10 mouse cellular contexts compared by ENCODE assay signal in the genomic region with DNA sequence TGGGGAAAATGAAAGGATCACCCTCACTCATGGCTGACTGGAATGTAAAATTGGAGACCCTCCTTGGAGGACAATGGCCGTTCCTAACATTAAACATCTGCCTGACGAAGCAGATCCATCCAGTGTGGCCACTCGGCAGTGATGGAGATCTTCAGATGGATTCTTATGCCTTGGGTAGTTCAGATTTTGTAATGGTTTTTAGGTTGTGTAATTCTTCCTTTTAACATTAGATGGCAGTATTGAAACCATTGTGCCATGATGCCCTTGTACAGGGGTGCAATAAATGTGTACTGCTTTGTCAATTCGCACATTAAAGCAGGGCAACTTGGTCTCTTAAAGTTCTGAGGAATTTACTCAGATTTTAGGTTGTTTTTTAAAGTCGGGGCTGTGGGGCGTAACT. TPM values are rescaled to one million over a fixed set of nuclear protein-coding genes. Genes with fewer than 3 reads are reported as not detected.
DNase-seq lines count a peak whose midpoint lies in the region; ATAC-seq and TF ChIP-seq lines count a peak whose summit lies in the region.
"Had no signal": no experiment of that assay in that cellular context is flagged by ENCODE, and none has a peak within 500 bp of the region (broad histone marks: within the 10 kb centered on the region; RNA-seq: fewer than 3 reads in every experiment).

No protein-coding gene starts in this region.

- peak; percentile 11 for DNase-seq in embryo, embryonic 10 days (ENCODE audit: low spot score)
- no peak for DNase-seq in embryo, embryonic 9.5 days (ENCODE audit: extremely low spot score)
- peak; percentile 42 for DNase-seq in lung, postnatal 0 days (ENCODE audit: low spot score)
- no peak for DNase-seq in lung, postnatal 25 days (ENCODE audit: low spot score)
- no peak for DNase-seq in spleen, postnatal 36 days (ENCODE audit: low spot score in 2 of 2)
- DNase-seq in gastrocnemius, postnatal 14 days, result no peak
- DNase-seq: cerebellum, postnatal 25 days had no signal

- H3K27ac ChIP-seq in lung, postnatal 0 days (ENCODE audit: low read length), result no peak overlapping the region
- H3K27ac ChIP-seq in small intestine, adult 2 months (ENCODE audit: insufficient read depth, low read depth, low read length), result no peak overlapping the region
- H3K27ac ChIP-seq: limb, embryonic 13.5 days had no signal

- H3K9ac ChIP-seq in lung, postnatal 0 days (replicated peaks; ENCODE audit: low read depth), result no peak overlapping the region
- H3K9ac ChIP-seq: limb, embryonic 13.5 days had no signal

- H3K27me3 ChIP-seq in lung, postnatal 0 days (replicated peaks; ENCODE audit: insufficient read depth, low read length), result no peaks in the 10 kb centered on the region
- no peaks in the 10 kb centered on the region for H3K27me3 ChIP-seq in small intestine, adult 2 months (ENCODE audit: control insufficient read depth, insufficient read depth, low read length)
- H3K27me3 ChIP-seq: limb, embryonic 13.5 days had no signal

- H3K4me1 ChIP-seq in lung, postnatal 0 days (ENCODE audit: insufficient read depth, low read depth, low read length), result no peaks in the 10 kb centered on the region
- peaks cover 21% of the 10 kb centered on the region for H3K4me1 ChIP-seq in small intestine, adult 2 months (ENCODE audit: control insufficient read depth, insufficient read depth, insufficient read length, low read length)
- H3K4me1 ChIP-seq: limb, embryonic 13.5 days had no signal

- no peaks in the 10 kb centered on the region for H3K9me3 ChIP-seq in lung, postnatal 0 days (ENCODE audit: low read length)
- H3K9me3 ChIP-seq: limb, embryonic 13.5 days had no signal

- TF ChIP-seq POLR2A in small intestine, adult 2 months (IDR thresholded peaks at IDR 0.05; ENCODE audit: low read depth, low read length), result no peak

- no peaks in the 10 kb centered on the region for H3K36me3 ChIP-seq in lung, postnatal 0 days (ENCODE audit: insufficient read depth, low read length)
- H3K36me3 ChIP-seq in small intestine, adult 2 months (ENCODE audit: control insufficient read depth, insufficient read depth, low read length), result peaks cover 21% of the 10 kb centered on the region

- H3K4me2 ChIP-seq in lung, postnatal 0 days (replicated peaks; ENCODE audit: low read depth, low read length), result no peak overlapping the region
- H3K4me2 ChIP-seq: limb, embryonic 13.5 days had no signal

- ATAC-seq in lung, postnatal 0 days, result no peak
- ATAC-seq in granulocyte monocyte progenitor cell, adult 5-6 weeks (replicated peaks; ENCODE audit: poor library complexity, severe bottlenecking), result peak; percentile 48; the same call in 1 of the 2 replicates

- no peak overlapping the region for H3K4me3 ChIP-seq in lung, postnatal 0 days (ENCODE audit: low read depth, low read length)
- H3K4me3 ChIP-seq in small intestine, adult 2 months (ENCODE audit: low read depth, low read length), result no peak overlapping the region
- H3K4me3 ChIP-seq: limb, embryonic 13.5 days had no signal

- 78% methylated on average over 6 of the region's 6 CpGs for WGBS in lung, postnatal 0 days
- WGBS in small intestine, adult 2 months, result 63% methylated on average over 6 of the region's 6 CpGs

- TF ChIP-seq EP300 in lung, postnatal 0 days (IDR thresholded peaks at IDR 0.05), result no peak

- intact Hi-C loops in gastrocnemius, postnatal 14 days (cut with DNase I; ENCODE audit: low total_unique reads), result no loop called here

- TF ChIP-seq CTCF in lung, postnatal 0 days (IDR thresholded peaks at IDR 0.05), result peak; percentile 73
- peak; percentile 29; the same call in 1 of the 2 replicates for TF ChIP-seq CTCF in small intestine, adult 2 months (IDR thresholded peaks at IDR 0.05; ENCODE audit: extremely low read depth, insufficient read length, insufficient replicate concordance, low read depth, low read length)

RNA-seq across cellular contexts. Expression of gene Minpp1, which starts 15.8 kb away (rescaled TPM):
- polyA plus RNA-seq in lung, postnatal 0 days (2015; fragmentation: Nextera tagmentation; extraction: Ambion mirVana), result 37.0 and 39.5 TPM in 2 replicates
- 36.3 and 45.2 TPM in 2 replicates for total RNA-seq in granulocyte monocyte progenitor cell, adult 5-6 weeks (2014; fragmentation: Nextera tagmentation)
- 37.9 and 49.9 TPM in 2 replicates for total RNA-seq in granulocyte monocyte progenitor cell, adult 5-6 weeks (2017)
- 86.5 and 112 TPM in 2 replicates for polyA plus RNA-seq in small intestine, adult 2 months (2012; rRNA removed)
- 10 to 100 TPM; 17.1 to 21.1 TPM for total RNA-seq in gastrocnemius, postnatal 14 days (2021)

RNA-seq across cellular contexts. Expression of gene Rpl9-ps6, which starts 35.0 kb away (rescaled TPM):
- polyA plus RNA-seq in lung, postnatal 0 days (2015; fragmentation: Nextera tagmentation; extraction: Ambion mirVana), result 82.1 and 83.8 TPM in 2 replicates
- total RNA-seq in granulocyte monocyte progenitor cell, adult 5-6 weeks (2014; fragmentation: Nextera tagmentation), result 146 and 204 TPM in 2 replicates
- total RNA-seq in granulocyte monocyte progenitor cell, adult 5-6 weeks (2017), result 105 and 159 TPM in 2 replicates
- 0.65 and 0.83 TPM in 2 replicates for polyA plus RNA-seq in small intestine, adult 2 months (2012; rRNA removed)
- 10 to 100 TPM; 27.7 to 28.4 TPM for total RNA-seq in gastrocnemius, postnatal 14 days (2021)

Comparison
In these comparisons a context has a peak if more than half of its experiments do, and no peak if none do; other contexts are left out.
1. DNase-seq: peak in embryo, embryonic 10 days (single experiment) and lung, postnatal 0 days (single experiment); none in embryo, embryonic 9.5 days (single experiment), lung, postnatal 25 days (single experiment), spleen, postnatal 36 days (0 of 2) and gastrocnemius, postnatal 14 days (single experiment).